Mouse (Mus musculus) C2C12 (cell line): ENCODE measurements around the gene Rbfox2.

Experiments
- CEBPB ChIP-seq: IDR thresholded peaks from one replicate; pipeline ENCODE4 v1.6.1; 2011; ENCODE audit warnings: low read depth, mild to moderate bottlenecking, control low read depth, moderate library complexity
- CTCF ChIP-seq: IDR thresholded peaks from one replicate; pipeline ENCODE4 v1.5.1; 2011; ENCODE audit not compliant: control insufficient read depth, insufficient read depth, insufficient read length
- FOSL1 ChIP-seq: IDR thresholded peaks from one replicate; pipeline ENCODE4 v1.8.0; 2011; ENCODE audit warnings: mild to moderate bottlenecking, low read length; ENCODE audit not compliant: poor library complexity, insufficient read depth, severe bottlenecking
- MAX ChIP-seq: IDR thresholded peaks from one replicate; pipeline ENCODE4 v1.6.1; 2011; ENCODE audit warnings: mild to moderate bottlenecking, control low read depth
- MYOD1 ChIP-seq: IDR thresholded peaks from one replicate; pipeline ENCODE4 v1.6.1; 2011; ENCODE audit warnings: low read depth; ENCODE audit not compliant: control insufficient read depth, insufficient read length
- MYOG ChIP-seq: IDR thresholded peaks from one replicate; pipeline ENCODE4 v1.6.1; 2011; ENCODE audit not compliant: control insufficient read depth, insufficient read length; ENCODE audit errors: extremely low read depth
- USF1 ChIP-seq: IDR thresholded peaks from one replicate; pipeline ENCODE4 v1.6.1; 2011; ENCODE audit warnings: low read depth, mild to moderate bottlenecking, control low read depth, moderate library complexity

GRCm38 (mm10) chr15:77293493-77293892, 13.3 kb downstream of the Rbfox2 start:
- TF ChIP-seq CTCF (no peak), MYOD1 (no peak), MAX (no peak), USF1 (no peak), CEBPB (no peak), MYOG (no peak), FOSL1 (no peak)
